Mouse (Mus musculus): ENCODE measurements around the gene Piwil4. TPM values are rescaled to one million over a fixed set of nuclear protein-coding genes. Genes with fewer than 3 reads are reported as not detected.

Piwil4 gene
- polyA plus RNA-seq, 1 experiment from 2014 or later = 0.25 TPM

- no peak overlapping the region for H3K4me3 ChIP-seq
- WGBS = 78% methylated on average over 9 of the region's 9 CpGs
- no peak overlapping the region for H3K9ac ChIP-seq
- no peak overlapping the region for H3K27ac ChIP-seq
- H3K4me2 ChIP-seq = no peak overlapping the region
- H3K36me3 ChIP-seq = no peaks in the 10 kb centered on the region
- H3K9me3 ChIP-seq = no peaks in the 10 kb centered on the region
- ATAC-seq (ENCODE audit: borderline replicate concordance, extremely low read depth, low FRiP score, low TSS enrichment) = no peak
- no peaks in the 10 kb centered on the region for H3K27me3 ChIP-seq
- H3K4me1 ChIP-seq = no peaks in the 10 kb centered on the region
These were observed 78.4 kb downstream of the Piwil4 start for GRCm38 (mm10) chr9:14662138-14662537.

- Histone ChIP-seq H3K27me3 (no peaks in the 10 kb centered on the region), H3K27ac (no peak overlapping the region)
- ATAC-seq (ENCODE audit: borderline replicate concordance, extremely low read depth, low FRiP score, low TSS enrichment) = no peak
These were observed 82.6 kb downstream of the Piwil4 start for GRCm38 (mm10) chr9:14657926-14658325.

GRCm38 (mm10) chr9:14654010-14654409 is 86.5 kb downstream of the Piwil4 start:
- H3K4me1 ChIP-seq = no peaks in the 10 kb centered on the region
- H3K36me3 ChIP-seq = no peaks in the 10 kb centered on the region
- H3K27me3 ChIP-seq = no peaks in the 10 kb centered on the region
- WGBS = 64% methylated on average over 2 of the region's 2 CpGs
- no peak overlapping the region for H3K27ac ChIP-seq
- ATAC-seq (ENCODE audit: borderline replicate concordance, extremely low read depth, low FRiP score, low TSS enrichment) = no peak
- H3K9me3 ChIP-seq = no peaks in the 10 kb centered on the region
- no peak overlapping the region for H3K4me3 ChIP-seq
- H3K9ac ChIP-seq = no peak overlapping the region
- H3K4me2 ChIP-seq = no peak overlapping the region

More at GRCm38 (mm10) chr9:14657926-14658325, 82.6 kb downstream of the Piwil4 start:
- H3K4me2 ChIP-seq = no peak overlapping the region
- WGBS = 34% methylated on average over 2 of the region's 2 CpGs
- H3K4me1 ChIP-seq = no peaks in the 10 kb centered on the region
- H3K36me3 ChIP-seq = no peaks in the 10 kb centered on the region
- no peak overlapping the region for H3K9ac ChIP-seq
- H3K4me3 ChIP-seq = no peak overlapping the region
- no peaks in the 10 kb centered on the region for H3K9me3 ChIP-seq

- Histone ChIP-seq H3K36me3 (no peaks in the 10 kb centered on the region), H3K9me3 (no peaks in the 10 kb centered on the region), H3K27ac (no peak overlapping the region), H3K27me3 (no peaks in the 10 kb centered on the region), H3K9ac (no peak overlapping the region), H3K4me1 (no peaks in the 10 kb centered on the region), H3K4me3 (no peak overlapping the region), H3K4me2 (no peak overlapping the region)
- no peak for ATAC-seq (ENCODE audit: borderline replicate concordance, extremely low read depth, low FRiP score, low TSS enrichment)
- WGBS = 55% methylated on average over 1 of the region's 1 CpGs
These were observed 87.8 kb downstream of the Piwil4 start for GRCm38 (mm10) chr9:14652761-14653160.

GRCm38 (mm10) chr9:14647849-14648248 is 92.7 kb downstream of the Piwil4 start:
- peaks cover 8% of the 10 kb centered on the region; the same call in 1 of the 2 replicates for H3K4me1 ChIP-seq
- 73% methylated on average over 8 of the region's 8 CpGs for WGBS
- H3K4me3 ChIP-seq = no peak overlapping the region
- H3K9ac ChIP-seq = no peak overlapping the region
- no peaks in the 10 kb centered on the region for H3K27me3 ChIP-seq
- H3K27ac ChIP-seq = no peak overlapping the region
- H3K9me3 ChIP-seq = no peaks in the 10 kb centered on the region
- no peak for ATAC-seq (ENCODE audit: borderline replicate concordance, extremely low read depth, low FRiP score, low TSS enrichment)
- H3K4me2 ChIP-seq = no peak overlapping the region
- H3K36me3 ChIP-seq = no peaks in the 10 kb centered on the region

- no peak overlapping the region for H3K27ac ChIP-seq
- no peak overlapping the region for H3K4me2 ChIP-seq
- H3K9ac ChIP-seq = no peak overlapping the region
- ATAC-seq (ENCODE audit: borderline replicate concordance, extremely low read depth, low FRiP score, low TSS enrichment) = no peak
- H3K9me3 ChIP-seq = no peaks in the 10 kb centered on the region
- H3K27me3 ChIP-seq = no peaks in the 10 kb centered on the region
- H3K4me1 ChIP-seq = peaks cover 18% of the 10 kb centered on the region; the same call in 1 of the 2 replicates
- H3K36me3 ChIP-seq = no peaks in the 10 kb centered on the region
- 95% methylated on average over 1 of the region's 1 CpGs for WGBS
- no peak overlapping the region for H3K4me3 ChIP-seq
These were observed 93.9 kb downstream of the Piwil4 start for GRCm38 (mm10) chr9:14646641-14647040.

Other genes starting within 250 kb of the Piwil4 start
- gene Kdm4d, start 240.3 kb downstream of the Piwil4 start, polyA plus RNA-seq (2015; fragmentation: Nextera tagmentation; extraction: Ambion mirVana) = 0.26 and 0.31 TPM in 2 replicates
- gene Cwc15, start 240.1 kb downstream of the Piwil4 start, polyA plus RNA-seq (2015; fragmentation: Nextera tagmentation; extraction: Ambion mirVana) = 149 and 150 TPM in 2 replicates
- 17.7 and 19.1 TPM in 2 replicates for gene Amotl1, start 95.7 kb downstream of the Piwil4 start, polyA plus RNA-seq (2015; fragmentation: Nextera tagmentation; extraction: Ambion mirVana)
- 2.9 and 3.6 TPM in 2 replicates for gene Fut4, start 11.7 kb upstream of the Piwil4 start, polyA plus RNA-seq (2015; fragmentation: Nextera tagmentation; extraction: Ambion mirVana)
- gene 1700012B09Rik, start 30.3 kb upstream of the Piwil4 start, polyA plus RNA-seq (2015; fragmentation: Nextera tagmentation; extraction: Ambion mirVana) = 2.5 and 3.4 TPM in 2 replicates
- gene Mre11a, start 43.9 kb upstream of the Piwil4 start, polyA plus RNA-seq (2015; fragmentation: Nextera tagmentation; extraction: Ambion mirVana) = 28.0 and 28.7 TPM in 2 replicates
- 36.1 and 38.0 TPM in 2 replicates for gene Ankrd49, start 44.1 kb upstream of the Piwil4 start, polyA plus RNA-seq (2015; fragmentation: Nextera tagmentation; extraction: Ambion mirVana)
- gene Gpr83, start 119.5 kb upstream of the Piwil4 start, polyA plus RNA-seq (2015; fragmentation: Nextera tagmentation; extraction: Ambion mirVana) = 0.16 and 0.91 TPM in 2 replicates
- 0.66 TPM in 1 of 2 replicates, not detected in the other for gene Izumo1r, start 163.2 kb upstream of the Piwil4 start, polyA plus RNA-seq (2015; fragmentation: Nextera tagmentation; extraction: Ambion mirVana)

All from lung, embryonic 15.5 days (tissue).